In genomic region chr6:147059326-147059725, GRCm38 (mm10) we compare ENCODE assay signal across 15 mouse cellular contexts. TPM values are rescaled to one million over a fixed set of nuclear protein-coding genes. Genes with fewer than 3 reads are reported as not detected.
DNase-seq lines count a peak whose midpoint lies in the region; ATAC-seq and TF ChIP-seq lines count a peak whose summit lies in the region.
"Had no signal": no experiment of that assay in that cellular context is flagged by ENCODE, and none has a peak within 500 bp of the region (broad histone marks: within the 10 kb centered on the region; RNA-seq: fewer than 3 reads in every experiment).

No protein-coding gene starts in this region.

- H3K36me3 ChIP-seq in lung, embryonic 14.5 days (ENCODE audit: insufficient read depth), result peaks cover 74% of the 10 kb centered on the region

- no peak overlapping the region for H3K4me2 ChIP-seq in lung, embryonic 14.5 days
- H3K4me2 ChIP-seq: embryonic facial prominence, embryonic 15.5 days; forebrain, embryonic 12.5 days; hindbrain, embryonic 13.5 days; midbrain, embryonic 11.5 days had no signal

- no peak overlapping the region for H3K4me3 ChIP-seq in lung, embryonic 14.5 days (ENCODE audit: low read depth, low read length)
- H3K4me3 ChIP-seq: embryonic facial prominence, embryonic 15.5 days; forebrain, embryonic 12.5 days; hindbrain, embryonic 13.5 days had no signal

- 0 out of 2 replicates have a peak, but pooled peaks have one; percentile 41 for ATAC-seq in lung, embryonic 14.5 days (ENCODE audit: insufficient read depth)

- H3K27me3 ChIP-seq in lung, embryonic 14.5 days (ENCODE audit: insufficient read depth, low read length), result no peaks in the 10 kb centered on the region
- H3K27me3 ChIP-seq: embryonic facial prominence, embryonic 15.5 days; forebrain, embryonic 12.5 days; hindbrain, embryonic 13.5 days had no signal

- no peak overlapping the region for H3K9ac ChIP-seq in lung, embryonic 14.5 days
- H3K9ac ChIP-seq: embryonic facial prominence, embryonic 15.5 days; forebrain, embryonic 12.5 days; hindbrain, embryonic 13.5 days had no signal

- DNase-seq in heart, adult 11 months, result peak; percentile 81
- no peak for DNase-seq in heart, adult 8-10 months (ENCODE audit: low spot score)
- DNase-seq in kidney, adult 11 months, result peak; percentile 14
- no peak for DNase-seq in kidney, adult 18-20 months
- DNase-seq in lung, embryonic 14.5 days, result peak; percentile 34
- DNase-seq in lung, postnatal 25 days (ENCODE audit: low spot score), result no peak
- peak; percentile 36 for DNase-seq in lung, postnatal 14 days
- DNase-seq in B cell, adult 2 months, result no peak
- DNase-seq: adrenal gland, adult 2 months; cerebellum, adult 8-10 months had no signal

- 0 out of 2 replicates have a peak, but pooled peaks have one; percentile 6 for TF ChIP-seq CTCF in lung, embryonic 14.5 days (IDR thresholded peaks at IDR 0.05; ENCODE audit: low read depth)

- no peaks in the 10 kb centered on the region for H3K4me1 ChIP-seq in lung, embryonic 14.5 days (ENCODE audit: insufficient read depth)
- H3K4me1 ChIP-seq: forebrain, embryonic 12.5 days had no signal

- WGBS in lung, embryonic 14.5 days, result 60% methylated on average over 7 of the region's 7 CpGs

- H3K27ac ChIP-seq in lung, embryonic 14.5 days (ENCODE audit: low read depth), result no peak overlapping the region
- H3K27ac ChIP-seq: embryonic facial prominence, embryonic 15.5 days; forebrain, embryonic 12.5 days; hindbrain, embryonic 13.5 days had no signal

- H3K9me3 ChIP-seq in lung, embryonic 14.5 days (ENCODE audit: low read depth, low read length), result no peaks in the 10 kb centered on the region
- H3K9me3 ChIP-seq: embryonic facial prominence, embryonic 15.5 days; forebrain, embryonic 12.5 days; G1E; hindbrain, embryonic 13.5 days had no signal

RNA-seq across cellular contexts. Expression of gene Mrps35, which starts 16.8 kb away (rescaled TPM):
- 100 to 1,000 TPM; 166 to 193 (median 175) TPM for total RNA-seq in heart, adult 8-10 months (2022)
- polyA plus RNA-seq in lung, embryonic 14.5 days (2014; fragmentation: Nextera tagmentation; extraction: Ambion mirVana), result 106 and 121 TPM in 2 replicates

RNA-seq across cellular contexts. Expression of gene Rep15, which starts 26.9 kb away (rescaled TPM):
- total RNA-seq in heart, adult 8-10 months (2022), result 1 to 10 TPM in 2 of 4 experiments, under 1 TPM in 2; 0.92 to 1.5 (median 1.2) TPM
- polyA plus RNA-seq in lung, embryonic 14.5 days (2014; fragmentation: Nextera tagmentation; extraction: Ambion mirVana), result 1.1 TPM in 2 replicates
- polyA plus RNA-seq: G1E had no signal

RNA-seq across cellular contexts. Expression of gene Mansc4, which starts 27.5 kb away (rescaled TPM):
- total RNA-seq in heart, adult 8-10 months (2022), result not detected
- 7.3 and 7.5 TPM in 2 replicates for polyA plus RNA-seq in lung, embryonic 14.5 days (2014; fragmentation: Nextera tagmentation; extraction: Ambion mirVana)
- total RNA-seq: adrenal gland, adult 2 months; G1E had no signal
- polyA plus RNA-seq: G1E had no signal

RNA-seq across cellular contexts. Expression of gene Klhl42, which starts 31.9 kb away (rescaled TPM):
- 1 to 10 TPM; 4.4 to 5.1 (median 4.9) TPM for total RNA-seq in heart, adult 8-10 months (2022)
- 14.2 and 14.6 TPM in 2 replicates for polyA plus RNA-seq in lung, embryonic 14.5 days (2014; fragmentation: Nextera tagmentation; extraction: Ambion mirVana)

Comparison
In these comparisons a context has a peak if more than half of its experiments do, and no peak if none do; other contexts are left out.
1. DNase-seq: peak in heart, adult 11 months (single experiment), kidney, adult 11 months (single experiment), lung, embryonic 14.5 days (single experiment) and lung, postnatal 14 days (single experiment); none in heart, adult 8-10 months (single experiment), kidney, adult 18-20 months (single experiment), lung, postnatal 25 days (single experiment) and B cell, adult 2 months (0 of 2).